Mouse (Mus musculus) hindbrain, postnatal 0 days (tissue): Measurements from ENCODE around the gene Zfp638. TPM values are rescaled to one million over a fixed set of nuclear protein-coding genes. Genes with fewer than 3 reads are reported as not detected.

Source experiments
- ATAC-seq: fragments of 200-750 bp; cut with Nextera tagmentation; 2 replicates; pipeline ENCODE4 v1.8.0; 2017; ENCODE audit warnings: mild to moderate bottlenecking, moderate TSS enrichment, moderate library complexity
- DNase-seq: peaks from one replicate; pipeline ENCODE4 v3.0.0-alpha.2; 2015; ENCODE audit warnings: low spot score
- H3K27ac ChIP-seq: fragments of 300-500 bp; sonication (generic); 2 replicates; pipeline ENCODE4 v1.5.1; 2014; ENCODE audit warnings: mild to moderate bottlenecking
- H3K27me3 ChIP-seq: fragments of 300-500 bp; sonication (generic); 2 replicates; pipeline ENCODE4 v1.6.1; 2014; ENCODE audit warnings: low read length, mixed read lengths; ENCODE audit not compliant: insufficient read depth
- H3K36me3 ChIP-seq: fragments of 300-500 bp; sonication (generic); 2 replicates; pipeline ENCODE4 v1.6.1; 2014; ENCODE audit warnings: low read length, mixed read lengths; ENCODE audit not compliant: insufficient read depth
- H3K4me1 ChIP-seq: fragments of 300-500 bp; sonication (generic); 2 replicates; pipeline ENCODE4 v1.6.1; 2014; ENCODE audit warnings: antibody characterized with exemption, low read length, mixed read lengths; ENCODE audit not compliant: insufficient read depth
- H3K4me2 ChIP-seq: fragments of 300-500 bp; sonication (generic); 2 replicates; pipeline ENCODE4 v1.6.1; 2014; ENCODE audit warnings: low read depth, mild to moderate bottlenecking, low read length, moderate library complexity, mixed read lengths
- H3K4me3 ChIP-seq: fragments of 300-500 bp; sonication (generic); 2 replicates; pipeline ENCODE4 v1.5.1; 2014; ENCODE audit warnings: low read length
- H3K9ac ChIP-seq: fragments of 300-500 bp; sonication (generic); replicated peaks from 2 replicates; pipeline ENCODE4 v1.6.1; 2014; ENCODE audit warnings: mild to moderate bottlenecking, low read length, moderate library complexity, mixed read lengths
- H3K9me3 ChIP-seq: fragments of 300-500 bp; sonication (generic); 2 replicates; pipeline ENCODE4 v1.6.1; 2016; ENCODE audit warnings: low read length, mixed read lengths
- CTCF ChIP-seq: IDR thresholded peaks from 2 replicates; pipeline ENCODE4 v1.5.1; 2016; ENCODE audit warnings: antibody characterized with exemption, control low read depth, low read depth
- WGBS: fragments of 180-500 bp; shearing (Covaris S2); extraction: QIAGEN DNeasy Blood & Tissue Kit; methylation state at CpG from one replicate; pipeline ENCODE4 v1.1.7; 2014; 5-methylcytosine and 5-hydroxymethylcytosine counted together
- polyA plus RNA-seq: library from polyadenylated mRNA; unstranded; fragments of >200 nt; fragmentation: Nextera tagmentation; extraction: Ambion mirVana; gene quantifications from 2 replicates; pipeline ENCODE4 v1.2.1, GENCODE M21; 2015
- total RNA-seq: library from RNA; depleted of rRNA; stranded (reverse); fragments of >200 nt; gene quantifications from 2 replicates; pipeline ENCODE4 v1.2.3, GENCODE M21; 2014

Gene Zfp638
- total and polyA plus RNA-seq, 2 experiments from 2014 or later: 55.2 to 91.2 TPM

GRCm38 (mm10) chr6:83890281-83891015 lies 23.5 kb downstream of the Zfp638 start:
- ATAC-seq (no peak), DNase-seq (no peak)
- TF ChIP-seq CTCF: no peak
- Histone ChIP-seq H3K27ac (no peak overlapping the region), H3K9ac (no peak overlapping the region), H3K4me2 (no peak overlapping the region), H3K4me3 (no peak overlapping the region), H3K9me3 (no peaks in the 10 kb centered on the region), H3K36me3 (no peaks in the 10 kb centered on the region), H3K27me3 (no peaks in the 10 kb centered on the region), H3K4me1 (no peaks in the 10 kb centered on the region)
- 38% methylated on average over 2 of the region's 2 CpGs for WGBS

- H3K4me2 ChIP-seq: no peak overlapping the region
- H3K4me3 ChIP-seq: no peak overlapping the region
- H3K36me3 ChIP-seq: no peaks in the 10 kb centered on the region
- no peaks in the 10 kb centered on the region for H3K27me3 ChIP-seq
- 91% methylated on average over 5 of the region's 5 CpGs for WGBS
- H3K4me1 ChIP-seq: no peaks in the 10 kb centered on the region
- no peak for DNase-seq
- ATAC-seq: no peak
- H3K27ac ChIP-seq: no peak overlapping the region
- H3K9ac ChIP-seq: no peak overlapping the region
- no peaks in the 10 kb centered on the region for H3K9me3 ChIP-seq
- TF ChIP-seq CTCF: no peak
Observed at GRCm38 (mm10) chr6:83891251-83891650, 24.3 kb downstream of the Zfp638 start.

GRCm38 (mm10) chr6:83891687-83892086 lies 24.8 kb downstream of the Zfp638 start:
- Histone ChIP-seq H3K9ac (no peak overlapping the region), H3K4me3 (no peak overlapping the region), H3K27me3 (no peaks in the 10 kb centered on the region), H3K4me2 (no peak overlapping the region), H3K27ac (no peak overlapping the region), H3K36me3 (no peaks in the 10 kb centered on the region), H3K4me1 (no peaks in the 10 kb centered on the region), H3K9me3 (no peaks in the 10 kb centered on the region)
- WGBS: 82% methylated on average over 2 of the region's 2 CpGs
- TF ChIP-seq CTCF: no peak
- DNase-seq (no peak), ATAC-seq (no peak)

GRCm38 (mm10) chr6:83893086-83893485 lies 26.2 kb downstream of the Zfp638 start:
- no peak for DNase-seq
- Histone ChIP-seq H3K4me1 (no peaks in the 10 kb centered on the region), H3K9ac (no peak overlapping the region), H3K4me3 (no peak overlapping the region), H3K9me3 (no peaks in the 10 kb centered on the region), H3K4me2 (no peak overlapping the region), H3K27me3 (no peaks in the 10 kb centered on the region), H3K27ac (no peak overlapping the region), H3K36me3 (no peaks in the 10 kb centered on the region)
- 96% methylated on average over 1 of the region's 1 CpGs for WGBS
- ATAC-seq: no peak
- TF ChIP-seq CTCF: no peak

- WGBS: 96% methylated on average over 1 of the region's 1 CpGs
- no peak for TF ChIP-seq CTCF
- Histone ChIP-seq H3K4me1 (no peaks in the 10 kb centered on the region), H3K9ac (no peak overlapping the region), H3K4me2 (no peak overlapping the region), H3K27ac (no peak overlapping the region), H3K9me3 (no peaks in the 10 kb centered on the region), H3K36me3 (no peaks in the 10 kb centered on the region), H3K27me3 (no peaks in the 10 kb centered on the region), H3K4me3 (no peak overlapping the region)
- no peak for ATAC-seq
- DNase-seq: no peak
Observed at GRCm38 (mm10) chr6:83893584-83893983, 26.7 kb downstream of the Zfp638 start.

GRCm38 (mm10) chr6:83899142-83899541 lies 32.2 kb downstream of the Zfp638 start:
- WGBS: 67% methylated on average over 4 of the region's 4 CpGs
- Histone ChIP-seq H3K27me3 (no peaks in the 10 kb centered on the region), H3K9me3 (no peaks in the 10 kb centered on the region), H3K4me1 (no peaks in the 10 kb centered on the region), H3K27ac (no peak overlapping the region), H3K4me3 (no peak overlapping the region), H3K36me3 (no peaks in the 10 kb centered on the region), H3K9ac (no peak overlapping the region), H3K4me2 (no peak overlapping the region)
- ATAC-seq: no peak
- no peak for TF ChIP-seq CTCF
- DNase-seq: no peak

- Histone ChIP-seq H3K36me3 (no peaks in the 10 kb centered on the region), H3K27me3 (no peaks in the 10 kb centered on the region), H3K9ac (no peak overlapping the region), H3K27ac (no peak overlapping the region), H3K4me3 (no peak overlapping the region), H3K4me1 (no peaks in the 10 kb centered on the region), H3K4me2 (no peak overlapping the region), H3K9me3 (no peaks in the 10 kb centered on the region)
- ATAC-seq (no peak), DNase-seq (no peak)
- no peak for TF ChIP-seq CTCF
- 82% methylated on average over 1 of the region's 1 CpGs for WGBS
Observed at GRCm38 (mm10) chr6:83905276-83905675, 38.4 kb downstream of the Zfp638 start.
